Mouse (Mus musculus): Measurements from ENCODE around the gene Tmem150b. TPM values are rescaled to one million over a fixed set of nuclear protein-coding genes. Genes with fewer than 3 reads are reported as not detected.

The Tmem150b gene
- 0.13 TPM in 1 of 2 replicates, not detected in the other for polyA plus RNA-seq (2015; fragmentation: Nextera tagmentation; extraction: Ambion mirVana)

DNA sequence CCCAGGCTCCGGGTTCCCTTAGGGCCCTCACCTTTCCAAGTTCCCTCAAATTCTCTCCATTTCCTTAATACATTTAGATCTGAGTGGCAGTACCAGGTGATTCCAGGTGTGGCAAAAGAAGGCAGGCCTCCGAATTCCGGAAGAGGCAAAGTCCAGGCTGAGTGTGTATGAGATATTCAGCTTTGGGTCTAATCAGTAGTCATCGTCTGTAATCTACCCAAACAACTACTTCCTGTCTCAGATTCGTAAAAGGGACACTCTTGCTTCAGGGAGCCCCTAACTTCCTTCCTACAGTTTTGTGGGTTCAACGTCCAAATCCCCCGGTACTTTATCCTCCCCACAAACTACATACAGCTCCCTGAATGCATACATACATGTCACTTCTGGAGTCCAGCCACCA lies at the start of gene Tmem150b:
Gene Tmem150b, minus strand, starts transcription at position 81 of the 400 bp plus-strand sequence.

DNA sequence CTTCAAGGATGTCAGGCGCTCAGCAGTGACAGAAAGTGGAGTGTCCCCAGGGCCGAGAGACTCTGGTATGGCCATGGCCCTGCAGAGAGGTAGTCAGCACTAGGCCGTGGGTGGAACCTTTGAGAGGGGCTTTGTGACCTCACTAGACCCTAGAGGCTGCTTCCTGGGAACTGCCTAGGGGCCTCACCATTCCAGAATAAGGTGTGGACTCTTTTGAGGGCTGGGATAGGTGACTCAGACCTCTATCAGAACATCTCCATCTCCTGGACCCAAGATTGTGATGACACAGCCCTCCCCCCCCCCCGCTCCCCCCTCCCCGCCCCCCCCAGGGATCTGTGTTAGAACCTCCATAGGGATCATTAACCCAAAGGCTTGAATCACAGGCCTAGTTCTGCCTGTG lies 46.2 kb upstream of the Tmem150b start, which contains the start of gene Fam71e2:
Gene Fam71e2, minus strand, starts transcription at position 101 of the 400 bp plus-strand sequence.

DNA sequence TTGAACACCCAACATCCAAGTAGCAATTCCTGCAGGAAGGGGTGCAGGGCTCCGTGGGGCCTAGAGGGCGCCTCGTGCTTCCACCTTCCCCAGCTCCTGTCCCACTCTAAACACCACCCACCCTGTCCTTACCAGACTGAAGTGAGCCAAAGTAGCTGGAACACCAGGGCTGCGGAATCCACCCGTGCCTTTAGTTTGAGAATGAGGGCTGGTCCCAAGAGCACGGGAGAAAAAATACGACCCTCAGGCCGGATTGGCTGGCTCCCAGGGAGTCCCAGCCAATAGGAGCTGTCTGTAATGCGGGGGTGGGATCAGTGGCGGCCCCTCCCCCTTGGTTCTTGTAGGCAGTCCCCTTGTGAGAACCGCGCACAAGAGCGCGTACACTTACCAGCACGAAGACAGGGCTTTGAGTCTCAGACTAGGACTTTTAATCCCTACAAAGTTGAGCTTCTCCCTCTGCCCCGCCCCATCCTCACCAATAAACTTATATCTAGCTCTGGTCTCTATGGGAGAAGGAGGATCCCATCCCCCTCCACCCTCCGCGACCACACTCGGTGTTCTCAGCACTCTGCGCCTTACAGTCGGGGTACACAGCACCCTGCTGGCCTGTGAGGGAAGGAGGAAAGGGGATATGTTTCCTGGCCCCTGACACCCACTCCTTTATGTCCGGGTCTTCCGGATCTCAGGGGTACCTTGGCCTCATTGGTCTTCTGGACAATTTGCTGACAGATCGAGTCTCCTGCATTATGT lies 27.9 kb upstream of the Tmem150b start, which contains the start of gene Cox6b2:
Gene Cox6b2, minus strand, starts transcription at position 274 of the 750 bp plus-strand sequence.

DNA sequence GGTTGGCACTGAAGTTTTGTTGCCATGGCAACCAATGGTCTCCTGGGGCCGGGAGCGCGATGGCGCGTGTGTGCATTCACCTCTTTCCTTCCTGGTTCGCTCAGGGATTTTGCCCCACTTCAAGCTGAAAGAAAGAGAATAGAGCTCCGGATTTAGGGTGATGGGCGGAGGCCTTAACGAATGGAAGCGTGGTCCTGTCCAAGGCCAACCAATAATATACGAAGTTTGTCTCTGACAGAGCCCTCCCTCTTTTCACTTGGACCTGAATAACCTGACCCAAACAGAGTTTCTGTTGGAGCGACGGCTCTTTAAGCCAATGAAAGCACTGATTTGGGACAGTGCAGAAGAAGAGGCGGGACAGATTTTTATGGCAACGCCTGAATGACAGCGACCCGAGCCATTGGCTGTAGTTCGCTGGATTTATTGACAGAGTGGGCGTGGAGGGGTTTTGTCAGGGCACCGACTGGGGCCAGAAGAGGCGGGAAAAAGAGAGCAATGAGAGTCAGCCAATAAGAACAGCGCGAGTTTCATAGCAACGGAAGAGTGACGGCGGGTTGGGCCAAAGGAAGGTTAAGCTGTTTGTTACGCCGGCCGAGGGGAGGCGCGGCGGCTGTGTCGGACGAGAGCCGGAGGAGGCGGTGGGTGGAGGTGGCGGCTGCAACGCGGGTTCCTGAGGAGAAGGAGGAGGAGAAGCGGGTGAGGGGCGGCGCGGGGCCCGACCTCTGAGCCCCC lies 14.7 kb upstream of the Tmem150b start, which contains the start of gene Kmt5c:
Gene Kmt5c, plus strand, starts transcription at position 572 of the 732 bp plus-strand sequence.

DNA sequence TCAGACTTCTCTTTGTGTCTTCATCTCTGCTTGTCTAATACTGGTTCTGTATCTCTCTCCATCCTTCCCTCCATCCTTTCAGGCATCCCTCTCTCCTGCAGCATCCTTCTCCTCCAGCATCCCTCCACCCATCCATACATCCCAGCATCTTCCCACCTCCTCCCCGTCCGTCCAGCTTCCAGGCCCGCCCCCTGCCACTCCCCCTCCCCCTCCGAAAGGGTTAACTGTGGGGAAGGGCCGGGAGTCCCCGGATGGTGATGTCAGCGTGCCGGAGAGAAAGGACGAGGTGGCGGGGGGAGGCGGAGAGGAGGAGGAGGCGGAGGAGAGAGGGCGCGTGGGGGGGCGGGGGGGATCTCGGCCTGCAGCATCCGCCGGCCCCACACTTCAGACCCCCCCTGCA lies 34.7 kb downstream of the Tmem150b start, which contains the start of gene Brsk1:
Gene Brsk1, plus strand, starts transcription at position 218 of the 400 bp plus-strand sequence.

DNA sequence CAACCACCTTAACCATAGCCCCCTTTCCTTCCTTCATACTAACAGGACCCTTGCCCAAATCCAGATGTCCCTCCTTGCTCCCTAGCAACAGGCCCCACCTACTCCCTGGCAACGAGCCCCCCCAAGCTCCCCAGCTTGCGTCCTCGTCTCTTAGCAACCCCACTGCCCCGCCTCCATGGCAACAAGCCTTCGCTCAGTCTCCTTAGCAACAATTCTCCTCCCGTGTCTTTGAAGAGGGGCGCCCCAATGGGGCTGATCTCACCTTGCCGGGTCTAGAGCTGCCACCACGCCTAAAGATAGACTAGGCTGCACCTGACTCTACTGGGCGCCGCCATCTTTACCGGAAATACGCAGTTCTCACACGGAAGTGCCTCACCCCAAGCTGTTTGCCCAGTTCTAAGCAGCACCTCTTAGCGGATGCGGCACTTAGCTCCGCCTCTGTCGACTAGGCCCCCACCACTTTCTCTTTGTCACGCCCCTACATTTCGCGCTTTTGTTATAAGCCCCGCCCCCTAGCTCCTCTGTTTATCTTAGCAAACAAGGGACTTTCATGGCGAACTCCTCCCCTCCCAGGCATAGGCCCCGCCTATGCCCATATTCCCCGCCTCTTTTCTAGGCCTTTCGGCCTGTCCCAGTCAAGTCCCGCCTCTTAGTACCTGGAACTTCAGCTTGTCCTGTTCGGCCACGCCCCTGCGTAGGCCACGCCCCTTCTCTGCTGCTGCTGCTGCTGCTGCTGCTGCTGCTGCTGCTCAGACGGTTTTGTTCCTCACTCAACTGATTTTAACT lies 40.2 kb downstream of the Tmem150b start, which contains the start of gene Hspbp1:
Gene Hspbp1, minus strand, starts transcription at position 437 of the 786 bp plus-strand sequence.

DNA sequence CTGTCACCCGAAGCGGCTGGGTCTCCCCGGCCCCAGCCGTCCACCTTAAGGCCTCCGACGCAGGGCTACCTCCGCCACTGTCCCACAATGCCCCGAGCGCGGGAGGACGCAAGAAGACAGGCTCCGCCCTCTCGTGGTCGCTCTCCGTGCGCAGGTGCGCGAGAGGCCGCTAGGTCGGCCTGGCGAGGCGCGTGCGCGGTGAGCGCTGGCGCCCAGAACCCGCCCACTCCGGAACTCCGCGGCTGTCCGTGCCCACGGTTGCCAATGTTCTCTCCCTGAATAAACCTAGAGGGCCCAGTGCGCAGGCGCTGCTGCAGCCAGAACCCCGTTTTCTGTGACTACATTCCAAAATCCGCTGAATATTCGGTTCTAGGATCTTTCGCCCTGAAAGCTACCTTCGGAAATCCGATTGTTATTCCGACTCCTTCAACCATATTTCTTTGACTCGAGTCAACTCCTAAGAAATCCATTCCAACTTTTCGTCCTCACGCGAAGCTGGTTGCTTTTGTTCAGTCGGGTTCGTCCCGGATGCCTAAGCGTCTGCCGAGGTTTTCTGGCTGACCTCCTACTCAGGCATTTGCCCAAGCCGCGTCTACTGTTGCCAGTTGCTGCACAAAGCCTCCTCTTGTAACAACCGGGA lies 66.0 kb downstream of the Tmem150b start, which contains the start of gene Ppp6r1:
Gene Ppp6r1, minus strand, starts transcription at position 108 of the 640 bp plus-strand sequence.

Other genes with a start within 250 kb of the Tmem150b start
- gene Ppp1r12c, start 223.6 kb downstream of the Tmem150b start, polyA plus RNA-seq (2015; fragmentation: Nextera tagmentation; extraction: Ambion mirVana) = 45.1 and 47.7 TPM in 2 replicates
- gene Tnnt1, start 208.9 kb downstream of the Tmem150b start, polyA plus RNA-seq (2015; fragmentation: Nextera tagmentation; extraction: Ambion mirVana) = 1.9 and 3.6 TPM in 2 replicates
- gene Tnni3, start 201.0 kb downstream of the Tmem150b start, polyA plus RNA-seq (2015; fragmentation: Nextera tagmentation; extraction: Ambion mirVana) = 2.0 and 2.4 TPM in 2 replicates
- 1.5 and 2.1 TPM in 2 replicates for gene Dnaaf3, start 192.8 kb downstream of the Tmem150b start, polyA plus RNA-seq (2015; fragmentation: Nextera tagmentation; extraction: Ambion mirVana)
- gene Syt5, start 177.7 kb downstream of the Tmem150b start, polyA plus RNA-seq (2015; fragmentation: Nextera tagmentation; extraction: Ambion mirVana) = 82.1 and 85.1 TPM in 2 replicates
- 0.45 and 0.60 TPM in 2 replicates for gene Ptprh, start 121.2 kb downstream of the Tmem150b start, polyA plus RNA-seq (2015; fragmentation: Nextera tagmentation; extraction: Ambion mirVana)
- gene Tmem86b, start 93.8 kb downstream of the Tmem150b start, polyA plus RNA-seq (2015; fragmentation: Nextera tagmentation; extraction: Ambion mirVana) = 0.75 and 1.0 TPM in 2 replicates
- gene Ppp6r1, start 66.2 kb downstream of the Tmem150b start, polyA plus RNA-seq (2015; fragmentation: Nextera tagmentation; extraction: Ambion mirVana) = 11.9 and 12.9 TPM in 2 replicates
- 159 and 162 TPM in 2 replicates for gene Hspbp1, start 40.2 kb downstream of the Tmem150b start, polyA plus RNA-seq (2015; fragmentation: Nextera tagmentation; extraction: Ambion mirVana)
- 9.4 and 9.6 TPM in 2 replicates for gene Brsk1, start 34.6 kb downstream of the Tmem150b start, polyA plus RNA-seq (2015; fragmentation: Nextera tagmentation; extraction: Ambion mirVana)
- 27.9 and 32.2 TPM in 2 replicates for gene Kmt5c, start 14.9 kb upstream of the Tmem150b start, polyA plus RNA-seq (2015; fragmentation: Nextera tagmentation; extraction: Ambion mirVana)
- 64.8 and 72.7 TPM in 2 replicates for gene Cox6b2, start 27.8 kb upstream of the Tmem150b start, polyA plus RNA-seq (2015; fragmentation: Nextera tagmentation; extraction: Ambion mirVana)
- not detected in 2 replicates for gene Fam71e2, start 46.1 kb upstream of the Tmem150b start, polyA plus RNA-seq (2015; fragmentation: Nextera tagmentation; extraction: Ambion mirVana)
- 1.3 and 1.4 TPM in 2 replicates for gene Il11, start 57.6 kb upstream of the Tmem150b start, polyA plus RNA-seq (2015; fragmentation: Nextera tagmentation; extraction: Ambion mirVana)
- gene Tmem190, start 57.7 kb upstream of the Tmem150b start, polyA plus RNA-seq (2015; fragmentation: Nextera tagmentation; extraction: Ambion mirVana) = not detected in 2 replicates
- 15.1 and 19.9 TPM in 2 replicates for gene Tmem238, start 64.4 kb upstream of the Tmem150b start, polyA plus RNA-seq (2015; fragmentation: Nextera tagmentation; extraction: Ambion mirVana)
- gene Rpl28, start 67.6 kb upstream of the Tmem150b start, polyA plus RNA-seq (2015; fragmentation: Nextera tagmentation; extraction: Ambion mirVana) = 306 and 332 TPM in 2 replicates
- 236 and 237 TPM in 2 replicates for gene Ube2s, start 87.3 kb upstream of the Tmem150b start, polyA plus RNA-seq (2015; fragmentation: Nextera tagmentation; extraction: Ambion mirVana)
- gene Shisa7, start 119.4 kb upstream of the Tmem150b start, polyA plus RNA-seq (2015; fragmentation: Nextera tagmentation; extraction: Ambion mirVana) = 8.2 and 11.1 TPM in 2 replicates
- gene Isoc2b, start 145.0 kb upstream of the Tmem150b start, polyA plus RNA-seq (2015; fragmentation: Nextera tagmentation; extraction: Ambion mirVana) = 3.1 and 4.0 TPM in 2 replicates
- gene Isoc2a, start 151.9 kb upstream of the Tmem150b start, polyA plus RNA-seq (2015; fragmentation: Nextera tagmentation; extraction: Ambion mirVana) = 0.85 and 0.86 TPM in 2 replicates
- gene Gm36210, start 181.3 kb upstream of the Tmem150b start, polyA plus RNA-seq (2015; fragmentation: Nextera tagmentation; extraction: Ambion mirVana) = 0.42 TPM in 1 of 2 replicates, not detected in the other
- gene Zfp628, start 190.0 kb upstream of the Tmem150b start, polyA plus RNA-seq (2015; fragmentation: Nextera tagmentation; extraction: Ambion mirVana) = 3.0 and 4.2 TPM in 2 replicates
- 35.0 and 39.1 TPM in 2 replicates for gene Nat14, start 196.8 kb upstream of the Tmem150b start, polyA plus RNA-seq (2015; fragmentation: Nextera tagmentation; extraction: Ambion mirVana)
- gene Ssc5d, start 200.5 kb upstream of the Tmem150b start, polyA plus RNA-seq (2015; fragmentation: Nextera tagmentation; extraction: Ambion mirVana) = 0.88 and 1.3 TPM in 2 replicates
- gene Sbk2, start 239.2 kb upstream of the Tmem150b start, polyA plus RNA-seq (2015; fragmentation: Nextera tagmentation; extraction: Ambion mirVana) = not detected in 2 replicates
- 0.12 and 0.25 TPM in 2 replicates for gene Sbk3, start 245.9 kb upstream of the Tmem150b start, polyA plus RNA-seq (2015; fragmentation: Nextera tagmentation; extraction: Ambion mirVana)

Data from neural tube, postnatal 0 days (tissue).